Mouse (Mus musculus) liver, embryonic 13.5 days (tissue): ENCODE measurements around the gene Tfpt. TPM values are rescaled to one million over a fixed set of nuclear protein-coding genes. Genes with fewer than 3 reads are reported as not detected.

Experiments
- ATAC-seq: fragments of 200-750 bp; cut with Nextera tagmentation; 2 replicates; pipeline ENCODE4 v1.8.0; 2017; ENCODE audit warnings: low read depth, mild to moderate bottlenecking, moderate number of reproducible peaks, moderate library complexity
- DNase-seq: peaks from one replicate; pipeline ENCODE4 v3.0.0; 2022
- H3K27ac ChIP-seq: fragments of 300-500 bp; sonication (generic); 2 replicates; pipeline ENCODE4 v1.5.1; 2015; ENCODE audit warnings: moderate library complexity, mild to moderate bottlenecking, inconsistent platforms
- H3K27me3 ChIP-seq: fragments of 300-500 bp; sonication (generic); 2 replicates; pipeline ENCODE4 v1.6.1; 2015; ENCODE audit warnings: mild to moderate bottlenecking, inconsistent platforms
- H3K36me3 ChIP-seq: fragments of 300-500 bp; sonication (generic); 2 replicates; pipeline ENCODE4 v1.6.1; 2015; ENCODE audit warnings: mild to moderate bottlenecking, inconsistent platforms
- H3K4me1 ChIP-seq: fragments of 300-500 bp; sonication (generic); replicated peaks from 2 replicates; pipeline ENCODE4 v1.6.1; 2015; ENCODE audit warnings: inconsistent platforms
- H3K4me2 ChIP-seq: fragments of 300-500 bp; sonication (generic); 2 replicates; pipeline ENCODE4 v1.6.1; 2015; ENCODE audit warnings: inconsistent platforms, mild to moderate bottlenecking, moderate library complexity
- H3K4me3 ChIP-seq: fragments of 300-500 bp; sonication (generic); replicated peaks from 2 replicates; pipeline ENCODE4 v1.5.1; 2015; ENCODE audit warnings: mild to moderate bottlenecking, inconsistent platforms
- H3K9ac ChIP-seq: fragments of 300-500 bp; sonication (generic); 2 replicates; pipeline ENCODE4 v1.6.1; 2015; ENCODE audit warnings: mild to moderate bottlenecking, inconsistent platforms
- H3K9me3 ChIP-seq: fragments of 300-500 bp; sonication (generic); replicated peaks from 2 replicates; pipeline ENCODE4 v1.6.1; 2016; ENCODE audit warnings: inconsistent platforms
- WGBS: fragments of 180-500 bp; shearing (Covaris S2); methylation state at CpG from one replicate; pipeline ENCODE4 v1.1.7; 2015; ENCODE audit not compliant: insufficient replicate concordance; 5-methylcytosine and 5-hydroxymethylcytosine counted together
- polyA plus RNA-seq: library from polyadenylated mRNA; unstranded; fragments of >200 nt; fragmentation: Nextera tagmentation; extraction: Ambion mirVana; gene quantifications from 2 replicates; pipeline ENCODE4 v1.2.1, GENCODE M21; 2015

The Tfpt gene
- polyA plus RNA-seq, 1 experiment from 2014 or later: 12.7 TPM

DNA sequence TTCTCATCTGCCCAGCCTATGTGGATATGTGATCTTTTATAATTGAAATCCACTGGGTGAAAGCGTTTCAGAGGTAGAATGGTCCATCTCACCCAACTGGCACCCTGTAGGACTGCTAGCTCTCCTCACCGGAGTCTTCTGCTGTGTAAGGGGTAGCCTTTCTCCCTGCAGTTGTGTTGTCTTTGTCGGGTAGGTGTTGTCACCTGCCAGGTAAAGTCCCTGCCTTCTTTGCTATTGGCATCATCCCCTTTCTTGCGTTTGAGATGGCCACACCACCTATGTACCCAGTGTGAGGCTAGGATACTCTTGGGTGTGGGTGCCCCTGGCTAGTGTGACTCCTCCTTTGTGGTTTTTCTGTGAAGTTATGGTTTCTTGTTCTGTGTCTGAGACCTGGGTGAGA lies 16.9 kb upstream of the Tfpt start:
- H3K27ac ChIP-seq: peak overlapping the region; percentile 96
- DNase-seq (no peak), ATAC-seq (no peak)
- no peaks in the 10 kb centered on the region for H3K9me3 ChIP-seq
- H3K9ac ChIP-seq: peak overlapping the region; percentile 99
- peaks cover 51% of the 10 kb centered on the region for H3K36me3 ChIP-seq
- H3K4me1 ChIP-seq: peaks cover 54% of the 10 kb centered on the region
- 57% methylated on average over 4 of the region's 4 CpGs for WGBS
- H3K4me3 ChIP-seq: peak overlapping the region; percentile 99
- peak overlapping the region; percentile 88 for H3K4me2 ChIP-seq
- H3K27me3 ChIP-seq: no peaks in the 10 kb centered on the region

DNA sequence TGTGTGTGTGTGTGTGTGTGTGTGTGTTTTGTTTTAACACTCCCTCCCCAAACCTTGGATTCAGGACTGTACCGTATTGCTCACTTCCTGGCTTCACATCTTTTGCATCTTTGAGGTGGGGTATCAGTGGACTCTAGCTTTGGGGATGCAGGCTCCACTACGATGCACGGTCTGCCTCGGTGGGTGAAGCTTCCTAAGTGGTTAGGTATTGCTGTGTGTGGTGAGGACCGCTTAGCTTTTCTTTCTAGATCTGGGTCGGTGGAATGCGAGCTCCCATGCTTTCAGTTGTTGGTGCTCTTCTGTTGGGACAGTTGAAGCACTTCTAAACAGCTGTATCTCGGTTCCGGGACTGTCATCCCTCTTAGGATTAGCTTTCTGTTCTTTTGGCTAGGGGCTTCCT lies 16.5 kb upstream of the Tfpt start:
- DNase-seq (no peak), ATAC-seq (no peak)
- Histone ChIP-seq H3K27ac (peak overlapping the region; percentile 96), H3K4me2 (peak overlapping the region; percentile 88), H3K9me3 (no peaks in the 10 kb centered on the region), H3K4me1 (peaks cover 54% of the 10 kb centered on the region), H3K4me3 (peak overlapping the region; percentile 99), H3K27me3 (no peaks in the 10 kb centered on the region), H3K9ac (peak overlapping the region; percentile 99), H3K36me3 (peaks cover 51% of the 10 kb centered on the region)
- WGBS: 13% methylated on average over 9 of the region's 9 CpGs

DNA sequence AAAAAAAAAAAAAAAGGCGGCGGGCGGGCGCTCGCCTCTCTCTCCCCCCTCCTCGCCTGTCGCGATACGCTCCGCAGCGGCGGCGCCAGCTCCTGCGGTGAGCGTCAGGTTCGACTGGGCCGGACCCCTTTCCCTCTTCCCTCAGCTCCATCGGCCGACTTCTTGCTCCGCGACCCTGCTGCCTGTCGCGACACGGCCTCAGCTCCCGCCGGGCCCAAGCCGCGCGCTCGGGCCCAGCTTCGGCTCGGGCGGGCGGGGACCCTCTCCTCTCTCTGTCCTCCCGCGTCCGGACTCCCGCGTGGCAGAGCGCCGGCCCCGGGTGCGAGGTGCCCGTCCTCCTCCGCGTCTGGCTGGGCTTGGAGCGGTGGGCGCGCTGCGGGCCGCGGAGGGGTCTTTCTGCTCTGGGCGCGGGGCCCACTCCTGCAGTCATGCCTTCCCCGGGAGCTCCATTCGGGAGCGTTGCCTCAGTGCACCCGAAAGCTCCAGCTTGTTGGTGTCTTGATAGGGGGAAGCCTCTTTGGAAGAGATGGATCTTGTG lies 15.8 kb upstream of the Tfpt start:
- no peak for DNase-seq
- Histone ChIP-seq H3K36me3 (peaks cover 51% of the 10 kb centered on the region), H3K4me1 (peaks cover 54% of the 10 kb centered on the region), H3K4me2 (peak overlapping the region; percentile 88), H3K27ac (peak overlapping the region; percentile 96), H3K4me3 (peak overlapping the region; percentile 99), H3K9me3 (no peaks in the 10 kb centered on the region), H3K9ac (peak overlapping the region; percentile 99), H3K27me3 (no peaks in the 10 kb centered on the region)
- under 1% methylated on average over 50 of the region's 58 CpGs for WGBS
- ATAC-seq: no peak

DNA sequence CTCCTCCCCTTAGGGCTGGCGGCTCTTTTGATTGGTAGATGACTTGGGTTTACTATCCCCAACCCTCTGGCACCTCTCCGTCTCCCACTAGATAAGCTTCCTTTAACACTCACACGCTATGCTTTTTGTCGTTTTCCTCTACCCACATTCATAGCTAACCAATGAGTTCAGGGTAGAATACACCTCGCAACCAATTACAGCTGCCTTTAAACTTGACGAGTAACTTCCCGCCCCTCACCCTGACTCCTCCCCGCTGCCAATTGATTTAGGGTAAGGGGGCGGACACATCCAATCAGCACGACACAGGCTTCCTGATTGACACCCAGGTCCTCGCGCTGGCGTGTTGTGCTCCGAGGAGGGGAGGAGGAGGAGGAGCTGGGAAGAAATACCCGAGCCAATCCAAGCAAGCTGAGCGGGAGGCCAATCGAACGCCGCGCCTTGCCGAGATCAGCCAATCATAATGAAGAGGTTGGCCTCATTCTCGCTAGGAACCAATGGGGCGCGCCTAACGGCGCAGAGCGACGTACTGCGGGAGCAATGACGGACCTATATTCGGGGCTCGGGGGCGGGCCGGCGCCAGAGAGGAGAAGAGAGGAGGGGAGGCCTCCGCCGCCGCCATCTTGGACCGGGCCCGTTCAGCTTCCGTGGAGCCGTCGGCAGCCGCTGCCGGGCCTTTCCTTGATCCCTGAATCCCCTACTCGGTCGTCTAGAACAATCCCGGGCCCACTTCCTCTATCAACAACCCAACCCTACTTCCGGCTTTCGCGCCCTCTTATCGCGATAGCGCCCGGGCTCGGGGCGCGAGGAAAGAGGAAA lies 15.2 kb upstream of the Tfpt start, which contains the start of gene Cnot3:
Gene Cnot3, plus strand, starts transcription at position 597 of the 816 bp plus-strand sequence.
- peak; percentile 99 for DNase-seq
- H3K36me3 ChIP-seq: peaks cover 51% of the 10 kb centered on the region

DNA sequence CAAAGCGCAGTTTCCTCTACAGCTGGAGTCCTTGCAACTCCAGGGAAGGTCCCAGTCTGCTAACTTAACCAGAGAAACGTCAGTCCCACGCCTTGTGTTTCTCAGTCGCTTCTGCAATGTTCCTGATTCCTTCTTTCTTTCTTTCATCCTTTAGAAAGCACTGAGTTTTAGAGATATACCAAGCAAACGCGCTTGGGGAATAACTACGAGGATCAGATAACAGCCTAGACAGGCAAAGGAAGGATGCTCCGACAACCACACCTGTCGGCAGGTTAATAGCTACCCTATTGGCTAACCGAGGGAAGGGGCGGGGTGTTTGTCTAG lies 14.6 kb upstream of the Tfpt start:
- Histone ChIP-seq H3K9ac (0 out of 2 replicates have a peak overlapping the region, but pooled peaks have one; percentile 14), H3K4me2 (peak overlapping the region; percentile 71), H3K36me3 (peaks cover 52% of the 10 kb centered on the region), H3K27ac (peak overlapping the region; percentile 86), H3K4me3 (peak overlapping the region; percentile 99), H3K9me3 (no peaks in the 10 kb centered on the region), H3K4me1 (peaks cover 50% of the 10 kb centered on the region), H3K27me3 (no peaks in the 10 kb centered on the region)
- DNase-seq (no peak), ATAC-seq (no peak)
- under 1% methylated on average over 11 of the region's 11 CpGs for WGBS

More for the DNA sequence above, 15.2 kb upstream of the Tfpt start, which contains the start of gene Cnot3:
- Histone ChIP-seq H3K9ac (peak within 1 kb of the TSS; percentile 99), H3K4me1 (peaks cover 54% of the 10 kb centered on the region), H3K27me3 (no peaks in the 10 kb centered on the region), H3K9me3 (no peaks in the 10 kb centered on the region), H3K27ac (peak within 1 kb of the TSS; percentile 96), H3K4me3 (peak within 1 kb of the TSS; percentile 99), H3K4me2 (peak within 1 kb of the TSS; percentile 88)
- WGBS: under 1% methylated on average over 54 of the region's 58 CpGs
- ATAC-seq: peak; percentile 96

DNA sequence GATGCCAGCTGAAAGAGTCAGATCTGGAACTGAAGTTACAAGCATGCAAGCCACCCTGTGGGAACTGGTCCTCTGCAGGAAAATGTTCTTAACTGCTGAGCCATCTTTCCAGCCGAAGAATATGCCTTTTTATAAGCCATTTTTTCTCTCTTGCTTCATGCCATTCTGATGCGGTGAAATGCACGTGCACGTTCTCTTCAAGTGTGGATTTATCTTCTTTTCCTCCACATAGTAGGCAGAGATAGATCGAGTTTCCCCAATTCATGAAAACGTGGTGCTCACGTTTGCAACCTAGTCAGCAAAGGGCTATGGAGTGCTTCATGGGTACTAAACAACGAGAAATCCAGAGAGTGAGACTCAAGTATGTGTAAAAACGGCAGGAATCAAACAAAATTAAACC lies 14.1 kb upstream of the Tfpt start:
- H3K27ac ChIP-seq: peak overlapping the region; percentile 86
- H3K9me3 ChIP-seq: no peaks in the 10 kb centered on the region
- H3K9ac ChIP-seq: peak overlapping the region; percentile 14; the same call in 1 of the 2 replicates
- peak overlapping the region; percentile 99 for H3K4me3 ChIP-seq
- peaks cover 54% of the 10 kb centered on the region for H3K36me3 ChIP-seq
- 19% methylated on average over 9 of the region's 9 CpGs for WGBS
- peak overlapping the region; percentile 71 for H3K4me2 ChIP-seq
- H3K4me1 ChIP-seq: peaks cover 46% of the 10 kb centered on the region
- ATAC-seq: no peak
- no peak for DNase-seq
- no peaks in the 10 kb centered on the region for H3K27me3 ChIP-seq

DNA sequence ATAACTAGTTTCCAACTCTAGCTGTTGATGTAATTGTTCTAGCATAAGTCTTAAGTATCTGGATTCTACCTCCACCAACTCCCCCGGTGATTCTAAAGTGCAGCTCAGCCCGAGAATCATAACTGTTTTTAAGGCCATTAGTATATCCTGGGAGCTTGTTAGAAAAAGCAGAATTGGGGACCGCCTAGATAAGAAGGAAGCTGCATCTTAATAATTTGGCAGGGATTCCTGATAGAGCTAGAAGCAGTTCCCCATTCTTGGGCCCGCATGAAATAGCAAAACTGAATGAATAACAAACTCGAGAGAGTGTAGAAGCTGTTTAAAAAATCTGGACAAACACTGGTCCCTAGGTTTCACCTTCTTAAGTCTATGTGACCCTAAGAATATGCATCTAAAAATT lies 13.7 kb upstream of the Tfpt start:
- DNase-seq: no peak
- H3K4me1 ChIP-seq: peaks cover 41% of the 10 kb centered on the region
- H3K27me3 ChIP-seq: no peaks in the 10 kb centered on the region
- ATAC-seq: no peak
- WGBS: 38% methylated on average over 5 of the region's 5 CpGs
- peak overlapping the region; percentile 14; the same call in 1 of the 2 replicates for H3K9ac ChIP-seq
- H3K4me3 ChIP-seq: peak overlapping the region; percentile 99; the same call in 1 of the 2 replicates
- no peaks in the 10 kb centered on the region for H3K9me3 ChIP-seq
- H3K36me3 ChIP-seq: peaks cover 55% of the 10 kb centered on the region
- H3K27ac ChIP-seq: no peak overlapping the region
- H3K4me2 ChIP-seq: peak overlapping the region; percentile 71

DNA sequence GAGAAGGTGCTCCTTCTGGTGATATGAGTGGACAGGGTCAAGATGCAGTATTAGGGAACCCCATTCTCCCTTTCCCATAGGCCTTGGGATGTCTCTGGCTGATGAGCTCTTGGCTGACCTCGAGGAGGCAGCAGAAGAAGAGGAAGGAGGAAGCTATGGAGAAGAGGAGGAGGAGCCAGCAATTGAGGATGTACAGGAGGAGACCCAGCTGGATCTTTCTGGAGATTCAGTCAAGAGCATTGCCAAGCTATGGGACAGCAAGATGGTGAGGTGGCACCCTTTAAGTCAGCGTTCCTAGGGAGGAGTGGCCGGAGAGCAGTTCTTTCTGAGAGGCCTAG lies 718 bp upstream of the Tfpt start:
- H3K4me3 ChIP-seq: peak overlapping the region; percentile 78
- peak overlapping the region; percentile 97 for H3K4me2 ChIP-seq
- no peak for ATAC-seq
- H3K9ac ChIP-seq: peak overlapping the region; percentile 81
- 40% methylated on average over 3 of the region's 3 CpGs for WGBS
- no peak for DNase-seq
- peaks cover 59% of the 10 kb centered on the region for H3K36me3 ChIP-seq
- H3K9me3 ChIP-seq: no peaks in the 10 kb centered on the region
- no peaks in the 10 kb centered on the region for H3K27me3 ChIP-seq
- peaks cover 28% of the 10 kb centered on the region for H3K4me1 ChIP-seq
- H3K27ac ChIP-seq: peak overlapping the region; percentile 79

DNA sequence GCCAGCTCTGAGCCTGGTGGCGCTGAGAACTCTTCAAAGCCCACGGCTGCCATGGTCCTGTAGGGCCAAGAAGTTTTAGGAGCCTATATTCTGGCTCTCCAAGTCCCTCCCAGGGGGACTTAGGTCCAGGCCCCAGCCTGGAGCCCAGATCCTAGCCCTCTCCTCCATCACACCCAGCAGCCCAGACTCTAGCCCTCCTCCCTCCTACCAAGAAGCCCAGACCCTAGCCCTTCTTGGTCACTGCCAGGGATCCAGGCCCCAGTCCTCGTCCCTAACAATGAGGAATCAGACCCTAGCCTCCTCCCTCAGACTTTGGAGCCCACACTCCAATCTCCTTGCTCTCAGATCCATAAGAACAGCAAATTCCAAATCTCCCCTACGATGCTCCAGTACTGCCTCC lies 699 bp downstream of the Tfpt start:
- H3K4me3 ChIP-seq: peak overlapping the region; percentile 78
- ATAC-seq (peak; percentile 27), DNase-seq (no peak)
- H3K4me2 ChIP-seq: peak overlapping the region; percentile 97
- peaks cover 28% of the 10 kb centered on the region for H3K4me1 ChIP-seq
- no peaks in the 10 kb centered on the region for H3K27me3 ChIP-seq
- peak overlapping the region; percentile 87 for H3K9ac ChIP-seq
- H3K36me3 ChIP-seq: peaks cover 59% of the 10 kb centered on the region
- H3K9me3 ChIP-seq: no peaks in the 10 kb centered on the region
- 32% methylated on average over 4 of the region's 4 CpGs for WGBS
- H3K27ac ChIP-seq: peak overlapping the region; percentile 79

DNA sequence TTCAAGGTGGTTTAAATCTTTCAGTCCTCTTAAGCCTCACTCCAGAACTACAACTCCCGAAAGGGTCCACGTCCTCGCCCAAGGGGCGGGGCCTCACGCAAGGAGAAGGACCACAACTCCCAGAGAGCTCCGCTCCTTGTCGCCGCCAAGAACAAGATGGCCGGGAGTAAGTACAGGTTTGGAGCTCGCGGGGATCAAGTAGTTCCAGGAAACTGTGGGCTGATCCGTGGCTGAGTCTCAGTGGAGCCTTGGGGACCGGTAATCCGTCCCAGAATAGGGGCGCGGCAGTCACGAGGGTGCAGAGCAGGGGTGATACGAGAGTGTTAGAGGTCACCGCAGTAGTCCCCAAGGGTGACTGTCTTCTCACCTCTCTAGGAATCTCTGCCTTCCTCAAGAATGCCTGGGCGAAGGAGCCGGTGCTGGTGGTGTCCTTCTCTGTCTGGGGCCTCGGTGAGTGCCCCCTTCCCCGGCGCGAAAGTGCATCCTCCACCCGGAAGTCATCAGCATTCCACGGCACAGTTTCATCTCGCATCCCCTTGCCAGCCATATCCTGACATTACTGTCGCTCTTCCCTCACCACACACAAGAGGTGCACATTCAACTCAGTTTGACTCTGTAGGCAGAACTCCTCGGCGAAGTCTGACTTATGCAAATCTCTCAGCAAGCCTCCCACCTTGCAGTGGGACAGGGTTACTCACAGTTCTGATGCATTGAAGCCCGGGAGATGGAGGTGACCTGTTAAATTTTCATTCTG lies 12.3 kb downstream of the Tfpt start, which contains the start of gene Ndufa3:
Gene Ndufa3, plus strand, starts transcription at position 132 of the 754 bp plus-strand sequence.
- Histone ChIP-seq H3K4me3 (peak within 1 kb of the TSS; percentile 71), H3K36me3 (peaks cover 37% of the 10 kb centered on the region), H3K27me3 (no peaks in the 10 kb centered on the region), H3K9me3 (no peaks in the 10 kb centered on the region), H3K27ac (peak within 1 kb of the TSS; percentile 73), H3K4me2 (peak within 1 kb of the TSS; percentile 85), H3K4me1 (peaks cover 29% of the 10 kb centered on the region), H3K9ac (peak within 1 kb of the TSS; percentile 79)
- DNase-seq (peak; percentile 82), ATAC-seq (peak; percentile 95)
- under 1% methylated on average over 32 of the region's 32 CpGs for WGBS
